Mouse (Mus musculus) megakaryocyte, embryonic 14.5 days (primary cell): ENCODE measurements around the gene Kat6b. TPM values are rescaled to one million over a fixed set of nuclear protein-coding genes. Genes with fewer than 3 reads are reported as not detected.

Source experiments
- H3K27me3 ChIP-seq: replicated peaks from 2 replicates; pipeline ENCODE3; 2012; ENCODE audit warnings: inconsistent platforms
- H3K36me3 ChIP-seq: replicated peaks from 2 replicates; pipeline ENCODE3; 2012; ENCODE audit warnings: low read length, inconsistent platforms, mixed read lengths
- H3K4me1 ChIP-seq: 2 replicates; pipeline ENCODE4 v1.6.1; 2012; ENCODE audit warnings: inconsistent platforms
- H3K4me3 ChIP-seq: replicated peaks from 2 replicates; pipeline ENCODE3; 2012; ENCODE audit warnings: moderate library complexity, mild to moderate bottlenecking, inconsistent platforms
- H3K9me3 ChIP-seq: 2 replicates; pipeline ENCODE4 v1.6.1; 2012; ENCODE audit warnings: inconsistent platforms
- FLI1 ChIP-seq: IDR thresholded peaks from 2 replicates; pipeline ENCODE4 v1.6.1; 2012; ENCODE audit warnings: low read length, inconsistent platforms, mixed read lengths
- GATA1 ChIP-seq: IDR thresholded peaks from 3 replicates; pipeline ENCODE4 v1.6.1; 2012; ENCODE audit warnings: mixed read lengths, low read length, inconsistent platforms, borderline replicate concordance
- polyA plus RNA-seq: library from polyadenylated mRNA; stranded (reverse); fragments of >175 nt; gene quantifications from 2 replicates; pipeline ENCODE4 v1.2.3, GENCODE M21; 2012; ENCODE audit warnings: low replicate concordance; ENCODE audit not compliant: insufficient read depth

The Kat6b gene
- polyA plus RNA-seq: 0.84 and 0.94 TPM in 2 replicates

DNA sequence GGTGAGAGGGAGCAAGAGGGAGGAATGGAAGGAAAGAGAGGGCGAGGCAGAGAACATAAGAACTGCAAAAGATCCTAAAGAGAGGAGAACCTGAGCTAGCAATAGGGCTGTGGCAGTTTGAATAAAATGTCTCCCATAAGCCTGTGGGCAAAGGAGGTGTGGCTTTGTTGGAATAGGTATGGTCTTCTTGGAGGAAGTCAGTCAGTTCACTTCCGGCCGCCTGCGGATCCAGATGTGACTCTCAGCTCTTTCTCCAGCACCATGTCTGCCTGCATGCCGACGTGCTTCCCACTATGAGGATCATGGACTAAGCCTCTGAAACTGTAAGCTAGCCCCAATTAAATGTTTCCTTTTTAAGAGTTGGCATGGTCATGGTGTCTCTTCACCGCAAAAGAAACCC lies at the start of gene Kat6b:
Kat6b (plus strand) TSS at position 204 of the 400 bp plus-strand sequence.
- H3K36me3 ChIP-seq: no peaks in the 10 kb centered on the region
- TF ChIP-seq FLI1: no peak
- no peaks in the 10 kb centered on the region for H3K4me1 ChIP-seq
- H3K9me3 ChIP-seq: peaks cover 4% of the 10 kb centered on the region
- no peak within 1 kb of the TSS for H3K4me3 ChIP-seq
- H3K27me3 ChIP-seq: peaks cover 5% of the 10 kb centered on the region

DNA sequence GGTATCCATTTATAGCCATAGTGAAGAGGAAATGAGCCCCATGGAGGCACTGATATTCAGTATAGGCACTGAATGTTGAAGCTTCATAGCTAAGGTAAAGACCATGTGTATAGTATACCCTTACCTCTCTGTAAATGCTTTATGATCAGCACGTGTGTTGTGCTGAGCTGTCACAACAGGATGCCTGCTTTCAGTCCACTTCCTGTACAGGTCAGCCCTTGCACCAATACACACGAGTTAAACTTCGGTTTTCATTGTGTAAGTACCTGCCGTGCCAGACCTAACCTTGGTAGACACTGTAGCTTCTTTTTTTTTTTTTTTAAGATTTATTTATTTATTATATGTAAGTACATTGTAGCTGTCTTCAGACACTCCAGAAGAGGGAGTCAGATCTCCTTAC lies 47.8 kb upstream of the Kat6b start:
- no peaks in the 10 kb centered on the region for H3K9me3 ChIP-seq
- peaks cover 2% of the 10 kb centered on the region for H3K36me3 ChIP-seq
- no peaks in the 10 kb centered on the region for H3K27me3 ChIP-seq
- TF ChIP-seq FLI1: no peak
- TF ChIP-seq GATA1: no peak
- no peaks in the 10 kb centered on the region for H3K4me1 ChIP-seq
- no peak overlapping the region for H3K4me3 ChIP-seq

- Histone ChIP-seq H3K4me1 (no peaks in the 10 kb centered on the region), H3K4me3 (no peak overlapping the region), H3K36me3 (peaks cover 2% of the 10 kb centered on the region), H3K9me3 (no peaks in the 10 kb centered on the region), H3K27me3 (no peaks in the 10 kb centered on the region)
- TF ChIP-seq FLI1: no peak
- no peak for TF ChIP-seq GATA1
Measured at GRCm38 (mm10) chr14:21433995-21434394, 47.2 kb upstream of the Kat6b start.

- Histone ChIP-seq H3K4me1 (no peaks in the 10 kb centered on the region), H3K4me3 (no peak overlapping the region), H3K9me3 (no peaks in the 10 kb centered on the region), H3K36me3 (peaks cover 2% of the 10 kb centered on the region), H3K27me3 (no peaks in the 10 kb centered on the region)
- no peak for TF ChIP-seq GATA1
- no peak for TF ChIP-seq FLI1
Measured at GRCm38 (mm10) chr14:21434686-21435085, 46.5 kb upstream of the Kat6b start.

DNA sequence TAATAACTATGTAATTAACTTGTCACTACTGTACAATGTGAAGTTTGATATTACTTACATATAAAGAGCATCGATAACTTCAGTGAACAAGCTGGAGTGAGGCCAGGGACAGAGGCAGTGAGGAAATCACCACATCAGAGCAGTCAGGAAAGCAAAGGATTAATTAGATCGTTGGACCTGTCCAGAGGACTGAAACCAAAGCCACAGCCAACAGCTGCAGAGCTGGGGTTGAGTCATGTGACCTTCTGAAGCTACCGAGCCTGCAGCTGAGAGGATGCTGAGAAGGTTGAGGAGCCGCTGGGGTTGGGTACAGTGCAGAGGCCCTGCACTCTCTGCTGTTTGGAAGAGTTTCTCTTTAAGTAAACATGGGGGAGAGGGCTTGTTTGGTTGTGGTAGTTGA lies 41.4 kb upstream of the Kat6b start:
- no peaks in the 10 kb centered on the region for H3K27me3 ChIP-seq
- no peak for TF ChIP-seq FLI1
- TF ChIP-seq GATA1: no peak
- H3K36me3 ChIP-seq: peaks cover 7% of the 10 kb centered on the region
- H3K9me3 ChIP-seq: peaks cover 11% of the 10 kb centered on the region
- H3K4me1 ChIP-seq: no peaks in the 10 kb centered on the region
- no peak overlapping the region for H3K4me3 ChIP-seq

- no peak overlapping the region for H3K4me3 ChIP-seq
- H3K27me3 ChIP-seq: no peaks in the 10 kb centered on the region
- no peak for TF ChIP-seq FLI1
- no peak for TF ChIP-seq GATA1
- peaks cover 7% of the 10 kb centered on the region for H3K36me3 ChIP-seq
- H3K9me3 ChIP-seq: peaks cover 12% of the 10 kb centered on the region
- no peaks in the 10 kb centered on the region for H3K4me1 ChIP-seq
Measured at GRCm38 (mm10) chr14:21440526-21440925, 40.7 kb upstream of the Kat6b start.

- H3K36me3 ChIP-seq: peaks cover 7% of the 10 kb centered on the region
- H3K4me3 ChIP-seq: no peak overlapping the region
- H3K9me3 ChIP-seq: peaks cover 14% of the 10 kb centered on the region
- no peaks in the 10 kb centered on the region for H3K4me1 ChIP-seq
- H3K27me3 ChIP-seq: no peaks in the 10 kb centered on the region
- no peak for TF ChIP-seq FLI1
- no peak for TF ChIP-seq GATA1
Measured at GRCm38 (mm10) chr14:21441772-21442533, 39.3 kb upstream of the Kat6b start.

GRCm38 (mm10) chr14:21452581-21452980 lies 28.7 kb upstream of the Kat6b start:
- Histone ChIP-seq H3K27me3 (peaks cover 5% of the 10 kb centered on the region), H3K9me3 (no peaks in the 10 kb centered on the region)
- TF ChIP-seq FLI1 (no peak), GATA1 (no peak)

DNA sequence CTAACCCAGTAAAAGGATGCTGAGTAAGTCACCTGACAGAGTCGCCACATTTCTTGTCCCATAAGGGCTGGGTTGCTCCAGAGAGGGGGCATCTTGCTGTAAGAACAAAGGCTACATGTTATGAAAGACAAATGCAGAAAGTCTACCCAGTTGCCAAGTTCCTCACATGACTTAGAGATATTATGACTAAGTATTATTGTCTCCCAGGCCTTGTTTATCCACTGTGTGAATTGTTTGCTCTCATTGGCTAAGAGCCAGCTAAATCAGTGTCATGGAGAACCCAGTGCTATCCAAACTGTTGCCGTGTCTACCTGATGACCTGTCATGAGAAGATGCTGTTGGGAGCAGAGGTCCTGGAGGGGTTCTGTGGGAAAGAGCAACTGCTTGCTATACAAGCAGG lies 27.3 kb upstream of the Kat6b start:
- Histone ChIP-seq H3K36me3 (peaks cover 6% of the 10 kb centered on the region), H3K4me1 (peaks cover 11% of the 10 kb centered on the region), H3K4me3 (no peak overlapping the region), H3K9me3 (no peaks in the 10 kb centered on the region), H3K27me3 (peaks cover 11% of the 10 kb centered on the region)
- TF ChIP-seq GATA1 (no peak), FLI1 (no peak)

More at GRCm38 (mm10) chr14:21452581-21452980, 28.7 kb upstream of the Kat6b start:
- Histone ChIP-seq H3K36me3 (peaks cover 8% of the 10 kb centered on the region), H3K4me1 (peaks cover 11% of the 10 kb centered on the region), H3K4me3 (no peak overlapping the region)

DNA sequence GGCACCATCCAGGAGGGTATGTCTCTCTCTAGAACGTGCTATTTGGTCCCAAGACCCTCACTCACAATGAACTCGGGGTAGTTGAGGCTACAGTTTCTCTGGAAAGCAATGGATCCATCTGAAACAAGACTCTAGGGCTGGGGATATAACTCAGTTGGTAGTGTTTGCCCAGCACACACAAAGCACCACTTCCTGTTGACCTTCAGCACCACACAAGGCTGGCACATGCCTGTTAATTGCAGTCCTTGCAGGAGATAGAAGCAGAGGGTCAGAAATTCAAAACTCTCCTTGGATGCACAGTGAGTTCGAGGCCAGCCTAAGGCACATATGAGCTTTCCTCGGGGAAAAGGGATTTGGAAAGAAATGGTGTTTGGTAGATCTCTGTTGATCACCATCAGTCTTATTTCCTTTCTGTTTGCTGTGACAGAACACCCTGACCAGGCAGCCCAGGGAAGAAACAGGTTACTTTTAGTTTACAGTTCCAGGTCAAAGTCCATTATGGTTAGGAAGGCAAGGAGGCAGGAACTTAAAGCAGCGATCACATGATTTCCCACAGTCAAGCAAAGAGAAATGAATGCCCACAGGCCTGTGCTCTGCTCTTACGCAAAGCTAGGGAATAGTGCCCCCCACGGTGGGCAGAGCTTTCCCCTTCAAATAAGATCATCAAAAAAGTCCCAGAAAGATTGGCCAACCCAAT lies 25.4 kb upstream of the Kat6b start:
- Histone ChIP-seq H3K27me3 (peaks cover 24% of the 10 kb centered on the region), H3K4me1 (peaks cover 11% of the 10 kb centered on the region), H3K9me3 (no peaks in the 10 kb centered on the region), H3K4me3 (no peak overlapping the region), H3K36me3 (no peaks in the 10 kb centered on the region)
- TF ChIP-seq FLI1 (no peak), GATA1 (no peak)
